Mouse (Mus musculus): ENCODE measurements around the gene Olfr1369-ps1. TPM values are rescaled to one million over a fixed set of nuclear protein-coding genes. Genes with fewer than 3 reads are reported as not detected.
"Not testable (repeated sequence)": the region's sequence is repeated elsewhere in the genome, so short reads cannot be mapped to it uniquely, and the experiment has no call there.

Olfr1369-ps1 gene
- 0.04 and 0.05 TPM in 2 replicates for polyA plus RNA-seq (2015; fragmentation: Nextera tagmentation; extraction: Ambion mirVana)

DNA sequence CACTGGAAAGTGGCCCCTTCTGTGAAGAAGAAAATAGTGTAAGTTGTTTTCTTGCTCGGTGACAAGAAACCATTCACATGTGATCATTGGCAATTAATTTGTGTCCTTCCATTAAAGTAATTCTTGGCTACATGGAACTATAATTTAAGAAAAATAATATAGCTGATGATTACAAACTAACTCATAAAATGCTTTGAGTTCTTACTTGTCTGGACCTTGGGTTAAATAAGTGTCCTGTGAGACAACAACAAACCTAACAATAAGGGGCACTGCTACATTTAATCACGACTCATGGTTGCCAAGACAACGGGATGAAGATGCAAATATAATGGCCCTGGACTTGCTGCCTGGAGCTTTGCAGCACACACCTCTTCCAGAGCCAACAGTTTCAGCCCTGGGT, at the start of gene Olfr1369-ps1:
Gene Olfr1369-ps1 (plus strand): TSS at position 301 of the 400 bp plus-strand sequence.
- H3K9me3 ChIP-seq (ENCODE audit: control insufficient read depth, low read length); H3K36me3 ChIP-seq (ENCODE audit: control insufficient read depth, insufficient read depth, low read length); H3K4me2 ChIP-seq (ENCODE audit: low read length); H3K4me3 ChIP-seq (ENCODE audit: low read length); H3K27me3 ChIP-seq (replicated peaks; ENCODE audit: control insufficient read depth, insufficient read depth, low read length); H3K9ac ChIP-seq (ENCODE audit: low read depth, low read length); ATAC-seq; H3K4me1 ChIP-seq (ENCODE audit: control insufficient read depth, insufficient read depth, low read depth, low read length); H3K27ac ChIP-seq (ENCODE audit: low read depth, low read length): not testable (repeated sequence)
- 68% methylated on average over 3 of the region's 3 CpGs for WGBS

GRCm38 (mm10) chr13:21066021-21066420, 45.3 kb upstream of the Olfr1369-ps1 start:
- no peaks in the 10 kb centered on the region for H3K27me3 ChIP-seq (replicated peaks; ENCODE audit: control insufficient read depth, insufficient read depth, low read length)
- no peak overlapping the region for H3K4me3 ChIP-seq (ENCODE audit: low read length)
- 82% methylated on average over 2 of the region's 2 CpGs for WGBS
- H3K4me1 ChIP-seq (ENCODE audit: control insufficient read depth, insufficient read depth, low read depth, low read length) = no peaks in the 10 kb centered on the region
- no peak overlapping the region for H3K4me2 ChIP-seq (ENCODE audit: low read length)
- H3K27ac ChIP-seq (ENCODE audit: low read depth, low read length) = no peak overlapping the region
- H3K9ac ChIP-seq (ENCODE audit: low read depth, low read length) = no peak overlapping the region
- no peaks in the 10 kb centered on the region for H3K9me3 ChIP-seq (ENCODE audit: control insufficient read depth, low read length)
- H3K36me3 ChIP-seq (ENCODE audit: control insufficient read depth, insufficient read depth, low read length) = no peaks in the 10 kb centered on the region
- no peak for ATAC-seq

GRCm38 (mm10) chr13:21074847-21075246, 36.4 kb upstream of the Olfr1369-ps1 start, which contains the start of gene Olfr1370:
Gene Olfr1370 (minus strand): TSS chr13:21074947.
- H3K4me2 ChIP-seq (ENCODE audit: low read length) = no peak within 1 kb of the TSS
- H3K27me3 ChIP-seq (replicated peaks; ENCODE audit: control insufficient read depth, insufficient read depth, low read length) = no peaks in the 10 kb centered on the region
- H3K4me1 ChIP-seq (ENCODE audit: control insufficient read depth, insufficient read depth, low read depth, low read length) = no peaks in the 10 kb centered on the region
- no peak within 1 kb of the TSS for H3K4me3 ChIP-seq (ENCODE audit: low read length)
- no peaks in the 10 kb centered on the region for H3K9me3 ChIP-seq (ENCODE audit: control insufficient read depth, low read length)
- no peak within 1 kb of the TSS for H3K27ac ChIP-seq (ENCODE audit: low read depth, low read length)
- ATAC-seq = no peak
- H3K36me3 ChIP-seq (ENCODE audit: control insufficient read depth, insufficient read depth, low read length) = no peaks in the 10 kb centered on the region
- no peak within 1 kb of the TSS for H3K9ac ChIP-seq (ENCODE audit: low read depth, low read length)
- WGBS = 82% methylated on average over 3 of the region's 3 CpGs

- Histone ChIP-seq H3K27ac (ENCODE audit: low read depth, low read length) (no peak overlapping the region), H3K27me3 (replicated peaks; ENCODE audit: control insufficient read depth, insufficient read depth, low read length) (no peaks in the 10 kb centered on the region), H3K9ac (ENCODE audit: low read depth, low read length) (no peak overlapping the region), H3K36me3 (ENCODE audit: control insufficient read depth, insufficient read depth, low read length) (no peaks in the 10 kb centered on the region), H3K4me3 (ENCODE audit: low read length) (no peak overlapping the region), H3K9me3 (ENCODE audit: control insufficient read depth, low read length) (no peaks in the 10 kb centered on the region), H3K4me2 (ENCODE audit: low read length) (no peak overlapping the region), H3K4me1 (ENCODE audit: control insufficient read depth, insufficient read depth, low read depth, low read length) (no peaks in the 10 kb centered on the region)
- no peak for ATAC-seq
- WGBS = 80% methylated on average over 2 of the region's 2 CpGs
Measured at GRCm38 (mm10) chr13:21082686-21083085, 28.6 kb upstream of the Olfr1369-ps1 start.

- H3K27me3 ChIP-seq (replicated peaks; ENCODE audit: control insufficient read depth, insufficient read depth, low read length) = no peaks in the 10 kb centered on the region
- H3K4me2 ChIP-seq (ENCODE audit: low read length) = no peak overlapping the region
- ATAC-seq = no peak
- no peaks in the 10 kb centered on the region for H3K9me3 ChIP-seq (ENCODE audit: control insufficient read depth, low read length)
- no peaks in the 10 kb centered on the region for H3K4me1 ChIP-seq (ENCODE audit: control insufficient read depth, insufficient read depth, low read depth, low read length)
- WGBS = 93% methylated on average over 3 of the region's 3 CpGs
- H3K4me3 ChIP-seq (ENCODE audit: low read length) = no peak overlapping the region
- H3K27ac ChIP-seq (ENCODE audit: low read depth, low read length) = no peak overlapping the region
- no peaks in the 10 kb centered on the region for H3K36me3 ChIP-seq (ENCODE audit: control insufficient read depth, insufficient read depth, low read length)
- H3K9ac ChIP-seq (ENCODE audit: low read depth, low read length) = no peak overlapping the region
Measured at GRCm38 (mm10) chr13:21109759-21110158, 1.5 kb upstream of the Olfr1369-ps1 start.

- H3K4me1 ChIP-seq (ENCODE audit: control insufficient read depth, insufficient read depth, low read depth, low read length) = no peaks in the 10 kb centered on the region
- WGBS = 92% methylated on average over 6 of the region's 6 CpGs
- no peak overlapping the region for H3K4me2 ChIP-seq (ENCODE audit: low read length)
- H3K27me3 ChIP-seq (replicated peaks; ENCODE audit: control insufficient read depth, insufficient read depth, low read length) = no peaks in the 10 kb centered on the region
- H3K36me3 ChIP-seq (ENCODE audit: control insufficient read depth, insufficient read depth, low read length) = no peaks in the 10 kb centered on the region
- H3K27ac ChIP-seq (ENCODE audit: low read depth, low read length) = no peak overlapping the region
- no peak for ATAC-seq
- H3K9me3 ChIP-seq (ENCODE audit: control insufficient read depth, low read length) = no peaks in the 10 kb centered on the region
- no peak overlapping the region for H3K4me3 ChIP-seq (ENCODE audit: low read length)
- no peak overlapping the region for H3K9ac ChIP-seq (ENCODE audit: low read depth, low read length)
Measured at GRCm38 (mm10) chr13:21110441-21110840, 842 bp upstream of the Olfr1369-ps1 start.

GRCm38 (mm10) chr13:21114121-21114520, 2.8 kb downstream of the Olfr1369-ps1 start:
- H3K4me1 ChIP-seq (ENCODE audit: control insufficient read depth, insufficient read depth, low read depth, low read length) = no peaks in the 10 kb centered on the region
- WGBS = 91% methylated on average over 4 of the region's 4 CpGs
- no peak overlapping the region for H3K4me3 ChIP-seq (ENCODE audit: low read length)
- H3K4me2 ChIP-seq (ENCODE audit: low read length) = no peak overlapping the region
- ATAC-seq = no peak
- H3K27me3 ChIP-seq (replicated peaks; ENCODE audit: control insufficient read depth, insufficient read depth, low read length) = no peaks in the 10 kb centered on the region
- H3K9me3 ChIP-seq (ENCODE audit: control insufficient read depth, low read length) = no peaks in the 10 kb centered on the region
- no peaks in the 10 kb centered on the region for H3K36me3 ChIP-seq (ENCODE audit: control insufficient read depth, insufficient read depth, low read length)
- no peak overlapping the region for H3K27ac ChIP-seq (ENCODE audit: low read depth, low read length)
- H3K9ac ChIP-seq (ENCODE audit: low read depth, low read length) = no peak overlapping the region

GRCm38 (mm10) chr13:21129339-21129738, 18.1 kb downstream of the Olfr1369-ps1 start, which contains the start of gene Olfr263:
Gene Olfr263 (plus strand): TSS chr13:21129639.
- not testable (repeated sequence) for H3K4me1 ChIP-seq (ENCODE audit: control insufficient read depth, insufficient read depth, low read depth, low read length); H3K9me3 ChIP-seq (ENCODE audit: control insufficient read depth, low read length); H3K4me2 ChIP-seq (ENCODE audit: low read length); H3K9ac ChIP-seq (ENCODE audit: low read depth, low read length); H3K27ac ChIP-seq (ENCODE audit: low read depth, low read length); H3K36me3 ChIP-seq (ENCODE audit: control insufficient read depth, insufficient read depth, low read length); ATAC-seq; H3K27me3 ChIP-seq (replicated peaks; ENCODE audit: control insufficient read depth, insufficient read depth, low read length); H3K4me3 ChIP-seq (ENCODE audit: low read length)
- WGBS = 75% methylated on average over 3 of the region's 3 CpGs

DNA sequence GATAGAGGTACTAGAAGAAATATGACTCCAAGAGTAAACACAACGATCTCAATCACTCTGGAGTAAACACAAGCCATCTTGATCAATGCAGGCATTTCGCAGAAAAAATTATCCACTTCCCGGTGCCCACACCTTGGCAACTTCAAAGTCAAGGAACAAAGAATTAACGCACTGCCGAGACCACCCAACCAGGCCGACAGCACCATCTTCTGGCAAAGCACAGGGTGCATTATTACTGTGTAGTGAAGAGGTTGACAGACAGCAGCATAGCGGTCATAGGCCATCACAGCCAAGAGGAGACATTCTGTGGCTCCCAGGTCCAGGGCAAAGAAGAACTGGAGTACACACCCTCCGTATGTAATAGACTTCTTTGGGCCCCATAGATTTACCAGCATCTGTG, 31.1 kb downstream of the Olfr1369-ps1 start:
- Histone ChIP-seq H3K9ac (ENCODE audit: low read depth, low read length) (no peak overlapping the region), H3K27me3 (replicated peaks; ENCODE audit: control insufficient read depth, insufficient read depth, low read length) (no peaks in the 10 kb centered on the region), H3K27ac (ENCODE audit: low read depth, low read length) (no peak overlapping the region), H3K4me2 (ENCODE audit: low read length) (no peak overlapping the region), H3K4me3 (ENCODE audit: low read length) (no peak overlapping the region), H3K4me1 (ENCODE audit: control insufficient read depth, insufficient read depth, low read depth, low read length) (no peaks in the 10 kb centered on the region), H3K36me3 (ENCODE audit: control insufficient read depth, insufficient read depth, low read length) (no peaks in the 10 kb centered on the region), H3K9me3 (ENCODE audit: control insufficient read depth, low read length) (no peaks in the 10 kb centered on the region)
- 47% methylated on average over 8 of the region's 8 CpGs for WGBS
- no peak for ATAC-seq

GRCm38 (mm10) chr13:21145767-21146166, 34.5 kb downstream of the Olfr1369-ps1 start, which contains the start of gene Olfr1368:
Gene Olfr1368 (minus strand): TSS chr13:21145867.
- no peaks in the 10 kb centered on the region for H3K4me1 ChIP-seq (ENCODE audit: control insufficient read depth, insufficient read depth, low read depth, low read length)
- 80% methylated on average over 4 of the region's 4 CpGs for WGBS
- no peaks in the 10 kb centered on the region for H3K36me3 ChIP-seq (ENCODE audit: control insufficient read depth, insufficient read depth, low read length)
- no peak for ATAC-seq
- H3K27ac ChIP-seq (ENCODE audit: low read depth, low read length) = no peak within 1 kb of the TSS
- no peak within 1 kb of the TSS for H3K9ac ChIP-seq (ENCODE audit: low read depth, low read length)
- H3K9me3 ChIP-seq (ENCODE audit: control insufficient read depth, low read length) = no peaks in the 10 kb centered on the region
- H3K4me3 ChIP-seq (ENCODE audit: low read length) = no peak within 1 kb of the TSS
- no peak within 1 kb of the TSS for H3K4me2 ChIP-seq (ENCODE audit: low read length)
- no peaks in the 10 kb centered on the region for H3K27me3 ChIP-seq (replicated peaks; ENCODE audit: control insufficient read depth, insufficient read depth, low read length)
